Mouse (Mus musculus): ENCODE data around the gene Lmbrd1. TPM values are rescaled to one million over a fixed set of nuclear protein-coding genes. Genes with fewer than 3 reads are reported as not detected.

The Lmbrd1 gene
- polyA plus RNA-seq, 1 experiment: 26.6 TPM

DNA sequence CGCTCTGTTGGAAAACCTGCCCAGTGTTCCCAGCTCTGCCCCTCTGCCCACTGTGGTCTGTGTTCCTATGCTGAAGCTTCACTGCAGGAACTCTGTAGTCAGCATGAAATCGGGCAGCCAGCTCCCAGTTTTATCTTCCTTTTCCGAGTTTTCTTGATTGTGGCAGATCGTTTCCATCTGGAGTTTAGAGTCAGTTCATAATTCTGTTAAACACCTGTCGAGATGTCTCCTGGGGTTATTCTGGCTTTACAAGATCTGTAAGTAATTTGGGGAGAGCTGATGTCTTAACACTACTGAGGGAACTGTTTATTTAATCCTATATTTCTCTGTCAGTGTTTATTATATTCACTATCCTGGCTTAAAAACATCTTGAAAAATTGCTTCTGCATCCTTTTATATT lies 56.4 kb downstream of the Lmbrd1 start:
- TF ChIP-seq POLR2A (IDR thresholded peaks at IDR 0.05; ENCODE audit: insufficient read length, low read depth): no peak
- TF ChIP-seq TCF3 (IDR thresholded peaks at IDR 0.05; ENCODE audit: insufficient read length, low read depth): no peak
- no peak for TF ChIP-seq MAX (IDR thresholded peaks at IDR 0.05; ENCODE audit: low read depth)
- no peak for TF ChIP-seq USF1 (IDR thresholded peaks at IDR 0.05; ENCODE audit: low read depth)
- TF ChIP-seq POLR2AphosphoS2 (IDR thresholded peaks at IDR 0.05; ENCODE audit: insufficient read length, low read depth): no peak
- TF ChIP-seq TCF12 (IDR thresholded peaks at IDR 0.05; ENCODE audit: insufficient read depth, poor library complexity, severe bottlenecking): no peak
- TF ChIP-seq MYOD1 (IDR thresholded peaks at IDR 0.05; ENCODE audit: control insufficient read depth in 1 of 3, insufficient read length in 2 of 3, low read depth in 2 of 3): no peak
- no peak for TF ChIP-seq REST (IDR thresholded peaks at IDR 0.05; ENCODE audit: insufficient read depth, insufficient read length)
- no peak for TF ChIP-seq MYOG (IDR thresholded peaks at IDR 0.05; ENCODE audit: control insufficient read depth in 1 of 3, insufficient read depth in 1 of 3, insufficient read length in 2 of 3, low read depth in 2 of 3)
- TF ChIP-seq E2F4 (IDR thresholded peaks at IDR 0.05; ENCODE audit: insufficient read depth): no peak
- no peak for TF ChIP-seq CEBPB (IDR thresholded peaks at IDR 0.05; ENCODE audit: insufficient read depth, poor library complexity, severe bottlenecking)
- TF ChIP-seq SRF (IDR thresholded peaks at IDR 0.05; ENCODE audit: control insufficient read depth, insufficient read length, low read depth): no peak
- no peaks in the 10 kb centered on the region for H3K79me2 ChIP-seq (ENCODE audit: control insufficient read depth, insufficient read depth)
- peaks cover 31% of the 10 kb centered on the region for H3K36me3 ChIP-seq (ENCODE audit: control insufficient read depth, insufficient read depth)
- no peak overlapping the region for H3K4me2 ChIP-seq (ENCODE audit: low read depth)
- no peaks in the 10 kb centered on the region for H3K27me3 ChIP-seq (ENCODE audit: control insufficient read depth, insufficient read depth, insufficient read length)
- no peak overlapping the region for H3K4me3 ChIP-seq
- H3ac ChIP-seq (ENCODE audit: control insufficient read depth, insufficient read length): no peak overlapping the region

DNA sequence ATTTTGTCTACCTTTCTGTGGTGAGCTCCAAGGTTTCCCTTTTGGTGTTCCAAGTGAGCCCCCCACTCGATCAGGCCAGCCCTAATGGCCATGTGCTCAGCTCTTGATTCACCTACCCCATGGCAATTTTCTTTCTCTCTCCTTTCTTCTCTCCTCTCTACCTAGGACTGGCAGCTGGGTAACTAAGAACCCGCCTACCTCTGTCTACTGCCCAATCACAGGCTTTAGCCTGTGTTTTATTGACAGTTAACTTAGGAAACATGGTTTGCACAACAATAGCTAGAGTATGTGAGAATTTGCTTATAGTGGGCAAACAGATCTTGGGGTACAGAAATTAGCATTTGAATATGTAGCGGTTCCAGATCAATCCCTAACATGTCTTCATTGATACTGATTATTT lies 62.5 kb downstream of the Lmbrd1 start:
- Histone ChIP-seq H3K27me3 (ENCODE audit: control insufficient read depth, insufficient read depth, insufficient read length) (no peaks in the 10 kb centered on the region), H3K4me3 (no peak overlapping the region), H3K4me2 (ENCODE audit: low read depth) (no peak overlapping the region), H3K36me3 (ENCODE audit: control insufficient read depth, insufficient read depth) (peaks cover 17% of the 10 kb centered on the region), H3K79me2 (ENCODE audit: control insufficient read depth, insufficient read depth) (no peaks in the 10 kb centered on the region), H3ac (ENCODE audit: control insufficient read depth, insufficient read length) (no peak overlapping the region)
- TF ChIP-seq E2F4 (IDR thresholded peaks at IDR 0.05; ENCODE audit: insufficient read depth): no peak
- no peak for TF ChIP-seq POLR2A (IDR thresholded peaks at IDR 0.05; ENCODE audit: insufficient read length, low read depth)
- no peak for TF ChIP-seq SRF (IDR thresholded peaks at IDR 0.05; ENCODE audit: control insufficient read depth, insufficient read length, low read depth)
- TF ChIP-seq REST (IDR thresholded peaks at IDR 0.05; ENCODE audit: insufficient read depth, insufficient read length): no peak
- TF ChIP-seq CEBPB (IDR thresholded peaks at IDR 0.05; ENCODE audit: insufficient read depth, poor library complexity, severe bottlenecking): no peak
- no peak for TF ChIP-seq TCF12 (IDR thresholded peaks at IDR 0.05; ENCODE audit: insufficient read depth, poor library complexity, severe bottlenecking)
- TF ChIP-seq MYOG (IDR thresholded peaks at IDR 0.05; ENCODE audit: control insufficient read depth in 1 of 3, insufficient read depth in 1 of 3, insufficient read length in 2 of 3, low read depth in 2 of 3): no peak
- no peak for TF ChIP-seq MYOD1 (IDR thresholded peaks at IDR 0.05; ENCODE audit: control insufficient read depth in 1 of 3, insufficient read length in 2 of 3, low read depth in 2 of 3)

DNA sequence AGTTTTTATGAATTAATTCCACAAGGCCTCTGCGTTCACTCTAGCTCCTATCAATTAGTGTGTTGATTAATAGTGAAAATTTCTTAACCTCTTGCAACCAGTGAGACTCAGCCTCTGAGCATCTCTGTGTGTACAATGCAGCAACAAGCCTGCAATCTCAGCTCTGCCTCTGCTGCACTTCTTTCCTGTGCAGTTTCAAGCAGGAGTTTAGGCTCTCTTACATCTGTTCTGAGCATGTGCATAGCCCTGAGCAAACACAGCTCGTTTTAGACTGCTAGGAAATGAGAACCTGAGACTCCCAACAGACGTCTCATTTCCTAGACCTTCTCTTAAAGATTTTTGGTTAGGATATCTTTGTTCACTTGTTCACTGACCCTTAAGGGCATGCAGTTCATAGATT lies 63.1 kb downstream of the Lmbrd1 start:
- TF ChIP-seq E2F4 (IDR thresholded peaks at IDR 0.05; ENCODE audit: insufficient read depth) (no peak), MYOG (IDR thresholded peaks at IDR 0.05; ENCODE audit: control insufficient read depth in 1 of 3, insufficient read depth in 1 of 3, insufficient read length in 2 of 3, low read depth in 2 of 3) (no peak), USF1 (IDR thresholded peaks at IDR 0.05; ENCODE audit: low read depth) (no peak), TCF12 (IDR thresholded peaks at IDR 0.05; ENCODE audit: insufficient read depth, poor library complexity, severe bottlenecking) (no peak), MAX (IDR thresholded peaks at IDR 0.05; ENCODE audit: low read depth) (no peak), SRF (IDR thresholded peaks at IDR 0.05; ENCODE audit: control insufficient read depth, insufficient read length, low read depth) (no peak), TCF3 (IDR thresholded peaks at IDR 0.05; ENCODE audit: insufficient read length, low read depth) (no peak), CEBPB (IDR thresholded peaks at IDR 0.05; ENCODE audit: insufficient read depth, poor library complexity, severe bottlenecking) (no peak), REST (IDR thresholded peaks at IDR 0.05; ENCODE audit: insufficient read depth, insufficient read length) (no peak), POLR2AphosphoS2 (IDR thresholded peaks at IDR 0.05; ENCODE audit: insufficient read length, low read depth) (no peak), POLR2A (IDR thresholded peaks at IDR 0.05; ENCODE audit: insufficient read length, low read depth) (no peak), MYOD1 (IDR thresholded peaks at IDR 0.05; ENCODE audit: control insufficient read depth in 1 of 3, insufficient read length in 2 of 3, low read depth in 2 of 3) (no peak)
- H3K79me2 ChIP-seq (ENCODE audit: control insufficient read depth, insufficient read depth): no peaks in the 10 kb centered on the region
- no peak overlapping the region for H3ac ChIP-seq (ENCODE audit: control insufficient read depth, insufficient read length)
- H3K27me3 ChIP-seq (ENCODE audit: control insufficient read depth, insufficient read depth, insufficient read length): no peaks in the 10 kb centered on the region
- H3K4me3 ChIP-seq: no peak overlapping the region
- no peak overlapping the region for H3K4me2 ChIP-seq (ENCODE audit: low read depth)
- H3K36me3 ChIP-seq (ENCODE audit: control insufficient read depth, insufficient read depth): peaks cover 17% of the 10 kb centered on the region

GRCm38 (mm10) chr1:24743191-24743924 lies 64.9 kb downstream of the Lmbrd1 start:
- Histone ChIP-seq H3K27me3 (ENCODE audit: control insufficient read depth, insufficient read depth, insufficient read length) (no peaks in the 10 kb centered on the region), H3K4me3 (no peak overlapping the region), H3K4me2 (ENCODE audit: low read depth) (no peak overlapping the region), H3ac (ENCODE audit: control insufficient read depth, insufficient read length) (no peak overlapping the region), H3K79me2 (ENCODE audit: control insufficient read depth, insufficient read depth) (no peaks in the 10 kb centered on the region), H3K36me3 (ENCODE audit: control insufficient read depth, insufficient read depth) (peaks cover 18% of the 10 kb centered on the region)
- TF ChIP-seq SRF (IDR thresholded peaks at IDR 0.05; ENCODE audit: control insufficient read depth, insufficient read length, low read depth): no peak
- TF ChIP-seq USF1 (IDR thresholded peaks at IDR 0.05; ENCODE audit: low read depth): no peak
- TF ChIP-seq REST (IDR thresholded peaks at IDR 0.05; ENCODE audit: insufficient read depth, insufficient read length): no peak
- no peak for TF ChIP-seq TCF3 (IDR thresholded peaks at IDR 0.05; ENCODE audit: insufficient read length, low read depth)
- no peak for TF ChIP-seq MAX (IDR thresholded peaks at IDR 0.05; ENCODE audit: low read depth)
- no peak for TF ChIP-seq E2F4 (IDR thresholded peaks at IDR 0.05; ENCODE audit: insufficient read depth)
- no peak for TF ChIP-seq MYOG (IDR thresholded peaks at IDR 0.05; ENCODE audit: control insufficient read depth in 1 of 3, insufficient read depth in 1 of 3, insufficient read length in 2 of 3, low read depth in 2 of 3)

Measured in myocyte (in vitro differentiated cells).